Mouse (Mus musculus): ENCODE data around the gene Ngp. TPM values are rescaled to one million over a fixed set of nuclear protein-coding genes. Genes with fewer than 3 reads are reported as not detected.
A peak's percentile ranks its signal among the peaks of the same experiment; 100 is the strongest.

Ngp gene
- total and polyA plus RNA-seq, 2 experiments = 0.37 TPM; not detected in 1

DNA sequence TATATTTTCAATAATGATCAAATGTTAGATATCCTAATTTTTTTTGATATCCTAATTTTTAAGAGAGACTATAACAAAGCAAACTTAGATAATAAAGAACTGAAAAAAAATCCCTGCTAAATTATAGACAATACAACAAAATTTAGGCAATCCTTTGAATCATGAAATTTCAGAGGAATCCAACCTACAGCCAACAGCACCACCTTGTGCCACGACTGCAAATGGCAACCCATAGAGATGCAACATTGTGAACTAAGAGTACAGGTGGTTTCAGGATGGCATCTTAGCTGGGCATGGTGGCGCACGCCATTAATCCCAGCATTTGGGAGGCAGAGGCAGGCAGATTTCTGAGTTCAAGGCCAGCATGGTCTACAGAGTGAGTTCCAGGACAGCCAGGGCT lies 46.6 kb downstream of the Ngp start:
- DNase-seq (ENCODE audit: extremely low read depth, low read depth, low spot score) = no peak
- peak; percentile 36; the same call in 1 of the 2 replicates for TF ChIP-seq CTCF (IDR thresholded peaks at IDR 0.05; ENCODE audit: low read depth, low read length)
- TF ChIP-seq POLR2A (IDR thresholded peaks at IDR 0.05; ENCODE audit: extremely low read depth, insufficient read depth, low read length) = no peak
- no peaks in the 10 kb centered on the region for H3K4me1 ChIP-seq (ENCODE audit: control insufficient read depth, insufficient read depth, low read length)
- H3K27ac ChIP-seq (replicated peaks; ENCODE audit: insufficient read depth, low read depth, low read length) = no peak overlapping the region
- H3K36me3 ChIP-seq (ENCODE audit: control insufficient read depth, insufficient read depth, low read length) = no peaks in the 10 kb centered on the region
- no peak overlapping the region for H3K9ac ChIP-seq (ENCODE audit: low read depth, low read length)
- H3K79me2 ChIP-seq (ENCODE audit: control insufficient read depth, insufficient read depth, low read length) = peaks cover 8% of the 10 kb centered on the region
- no peaks in the 10 kb centered on the region for H3K27me3 ChIP-seq (ENCODE audit: control insufficient read depth, insufficient read depth, low read length)
- H3K4me3 ChIP-seq (ENCODE audit: insufficient read depth, low read depth, low read length) = no peak overlapping the region
- 88% methylated on average over 3 of the region's 3 CpGs for WGBS

Other genes starting within 250 kb of the Ngp start
- 0.09 and 0.13 TPM in 2 replicates for gene Cspg5, start 176.0 kb upstream of the Ngp start, total RNA-seq (2014; rRNA removed)
- 0.16 and 0.30 TPM in 2 replicates for gene Cspg5, start 176.0 kb upstream of the Ngp start, polyA plus RNA-seq (2012; rRNA removed)
- 5.0 and 5.9 TPM in 2 replicates for gene Elp6, start 114.6 kb upstream of the Ngp start, total RNA-seq (2014; rRNA removed)
- 6.6 and 7.3 TPM in 2 replicates for gene Elp6, start 114.6 kb upstream of the Ngp start, polyA plus RNA-seq (2012; rRNA removed)
- 51.8 and 84.8 TPM in 2 replicates for gene Scap, start 86.5 kb upstream of the Ngp start, total RNA-seq (2014; rRNA removed)
- gene Scap, start 86.5 kb upstream of the Ngp start, polyA plus RNA-seq (2012; rRNA removed) = 68.7 and 72.9 TPM in 2 replicates
- gene Ptpn23, start 11.5 kb upstream of the Ngp start, total RNA-seq (2014; rRNA removed) = 4.5 and 6.8 TPM in 2 replicates
- 7.9 and 10.7 TPM in 2 replicates for gene Ptpn23, start 11.5 kb upstream of the Ngp start, polyA plus RNA-seq (2012; rRNA removed)
- 2.0 and 2.3 TPM in 2 replicates for gene Klhl18, start 56.9 kb downstream of the Ngp start, total RNA-seq (2014; rRNA removed)
- gene Klhl18, start 56.9 kb downstream of the Ngp start, polyA plus RNA-seq (2012; rRNA removed) = 5.9 and 6.9 TPM in 2 replicates
- gene Kif9, start 57.2 kb downstream of the Ngp start, total RNA-seq (2014; rRNA removed) = 0.40 and 0.55 TPM in 2 replicates
- 0.18 and 0.35 TPM in 2 replicates for gene Kif9, start 57.2 kb downstream of the Ngp start, polyA plus RNA-seq (2012; rRNA removed)
- 31.7 and 36.5 TPM in 2 replicates for gene Setd2, start 112.8 kb downstream of the Ngp start, total RNA-seq (2014; rRNA removed)
- gene Setd2, start 112.8 kb downstream of the Ngp start, polyA plus RNA-seq (2012; rRNA removed) = 15.7 and 20.1 TPM in 2 replicates
- gene Nradd, start 204.7 kb downstream of the Ngp start, total RNA-seq (2014; rRNA removed) = 0.65 and 1.6 TPM in 2 replicates
- gene Nradd, start 204.7 kb downstream of the Ngp start, polyA plus RNA-seq (2012; rRNA removed) = 0.92 and 1.4 TPM in 2 replicates
- gene Nbeal2, start 234.4 kb downstream of the Ngp start, total RNA-seq (2014; rRNA removed) = 2.1 and 4.6 TPM in 2 replicates
- 11.6 and 12.7 TPM in 2 replicates for gene Nbeal2, start 234.4 kb downstream of the Ngp start, polyA plus RNA-seq (2012; rRNA removed)
- gene Ccdc12, start 236.8 kb downstream of the Ngp start, total RNA-seq (2014; rRNA removed) = 28.7 and 29.9 TPM in 2 replicates
- 48.7 and 51.4 TPM in 2 replicates for gene Ccdc12, start 236.8 kb downstream of the Ngp start, polyA plus RNA-seq (2012; rRNA removed)